Mouse (Mus musculus) hindbrain, postnatal 0 days (tissue): ENCODE results near the gene Dynlrb2. TPM values are rescaled to one million over a fixed set of nuclear protein-coding genes. Genes with fewer than 3 reads are reported as not detected.

Experiments
- ATAC-seq: fragments of 200-750 bp; cut with Nextera tagmentation; 2 replicates; pipeline ENCODE4 v1.8.0; 2017; ENCODE audit warnings: mild to moderate bottlenecking, moderate TSS enrichment, moderate library complexity
- DNase-seq: peaks from one replicate; pipeline ENCODE4 v3.0.0-alpha.2; 2015; ENCODE audit warnings: low spot score
- H3K27ac ChIP-seq: fragments of 300-500 bp; sonication (generic); 2 replicates; pipeline ENCODE4 v1.5.1; 2014; ENCODE audit warnings: mild to moderate bottlenecking
- H3K27me3 ChIP-seq: fragments of 300-500 bp; sonication (generic); 2 replicates; pipeline ENCODE4 v1.6.1; 2014; ENCODE audit warnings: low read length, mixed read lengths; ENCODE audit not compliant: insufficient read depth
- H3K36me3 ChIP-seq: fragments of 300-500 bp; sonication (generic); 2 replicates; pipeline ENCODE4 v1.6.1; 2014; ENCODE audit warnings: low read length, mixed read lengths; ENCODE audit not compliant: insufficient read depth
- H3K4me1 ChIP-seq: fragments of 300-500 bp; sonication (generic); 2 replicates; pipeline ENCODE4 v1.6.1; 2014; ENCODE audit warnings: antibody characterized with exemption, low read length, mixed read lengths; ENCODE audit not compliant: insufficient read depth
- H3K4me2 ChIP-seq: fragments of 300-500 bp; sonication (generic); 2 replicates; pipeline ENCODE4 v1.6.1; 2014; ENCODE audit warnings: low read depth, mild to moderate bottlenecking, low read length, moderate library complexity, mixed read lengths
- H3K4me3 ChIP-seq: fragments of 300-500 bp; sonication (generic); 2 replicates; pipeline ENCODE4 v1.5.1; 2014; ENCODE audit warnings: low read length
- H3K9ac ChIP-seq: fragments of 300-500 bp; sonication (generic); replicated peaks from 2 replicates; pipeline ENCODE4 v1.6.1; 2014; ENCODE audit warnings: mild to moderate bottlenecking, low read length, moderate library complexity, mixed read lengths
- H3K9me3 ChIP-seq: fragments of 300-500 bp; sonication (generic); 2 replicates; pipeline ENCODE4 v1.6.1; 2016; ENCODE audit warnings: low read length, mixed read lengths
- CTCF ChIP-seq: IDR thresholded peaks from 2 replicates; pipeline ENCODE4 v1.5.1; 2016; ENCODE audit warnings: antibody characterized with exemption, control low read depth, low read depth
- WGBS: fragments of 180-500 bp; shearing (Covaris S2); extraction: QIAGEN DNeasy Blood & Tissue Kit; methylation state at CpG from one replicate; pipeline ENCODE4 v1.1.7; 2014; 5-methylcytosine and 5-hydroxymethylcytosine counted together
- polyA plus RNA-seq: library from polyadenylated mRNA; unstranded; fragments of >200 nt; fragmentation: Nextera tagmentation; extraction: Ambion mirVana; gene quantifications from 2 replicates; pipeline ENCODE4 v1.2.1, GENCODE M21; 2015
- total RNA-seq: library from RNA; depleted of rRNA; stranded (reverse); fragments of >200 nt; gene quantifications from 2 replicates; pipeline ENCODE4 v1.2.3, GENCODE M21; 2014

Dynlrb2 gene
- total and polyA plus RNA-seq, 2 experiments from 2014 or later, result 13.7 to 20.2 TPM

DNA sequence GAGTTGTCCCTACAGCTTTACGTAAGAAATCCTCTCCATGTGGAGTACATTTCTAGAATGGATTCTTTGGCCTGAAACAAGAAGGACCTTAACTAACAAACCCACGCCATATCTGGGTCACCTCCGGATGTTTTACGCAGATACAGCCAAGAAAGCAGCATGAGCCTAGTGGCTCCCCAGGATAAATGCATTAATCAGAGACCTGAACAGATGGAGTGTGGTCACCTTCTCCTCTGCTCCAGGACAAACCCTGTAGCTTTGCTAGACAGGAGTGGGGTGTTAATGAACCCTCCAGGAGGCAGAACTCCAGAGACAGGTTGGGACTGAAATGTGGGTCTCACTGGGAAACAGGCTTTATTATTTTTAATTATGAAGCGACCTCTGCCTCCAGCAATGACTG, 14.9 kb downstream of the Dynlrb2 start:
- TF ChIP-seq CTCF, result no peak
- H3K9ac ChIP-seq, result no peak overlapping the region
- H3K27me3 ChIP-seq, result no peaks in the 10 kb centered on the region
- no peak for ATAC-seq
- H3K36me3 ChIP-seq, result no peaks in the 10 kb centered on the region
- 77% methylated on average over 5 of the region's 5 CpGs for WGBS
- H3K27ac ChIP-seq, result no peak overlapping the region
- no peak for DNase-seq
- H3K9me3 ChIP-seq, result peaks cover 10% of the 10 kb centered on the region; the same call in 1 of the 2 replicates
- H3K4me3 ChIP-seq, result no peak overlapping the region
- H3K4me1 ChIP-seq, result no peaks in the 10 kb centered on the region
- H3K4me2 ChIP-seq, result no peak overlapping the region

DNA sequence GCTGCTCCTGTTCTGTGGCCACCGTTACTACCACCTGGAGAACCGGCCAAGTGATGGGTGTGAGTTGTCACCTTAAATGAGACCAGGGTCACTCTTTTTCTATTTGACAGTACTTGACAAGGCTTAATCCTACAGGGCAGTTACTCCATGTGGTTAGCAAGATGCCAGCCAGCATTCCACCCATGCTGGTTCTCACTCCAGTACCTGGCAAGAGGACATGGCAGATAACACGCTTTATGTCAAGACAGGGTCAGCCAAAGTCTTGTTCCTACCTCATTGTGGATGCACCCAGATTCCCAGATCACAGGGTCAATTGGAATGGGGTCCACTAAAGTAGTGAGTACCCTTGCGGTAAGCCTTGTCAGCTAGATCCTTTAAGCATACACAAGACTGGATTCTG, 16.4 kb downstream of the Dynlrb2 start:
- DNase-seq (no peak), ATAC-seq (no peak)
- 82% methylated on average over 4 of the region's 4 CpGs for WGBS
- Histone ChIP-seq H3K4me2 (no peak overlapping the region), H3K9ac (no peak overlapping the region), H3K27ac (no peak overlapping the region), H3K36me3 (no peaks in the 10 kb centered on the region), H3K4me1 (no peaks in the 10 kb centered on the region), H3K9me3 (peaks cover 10% of the 10 kb centered on the region; the same call in 1 of the 2 replicates), H3K27me3 (no peaks in the 10 kb centered on the region), H3K4me3 (no peak overlapping the region)
- no peak for TF ChIP-seq CTCF

DNA sequence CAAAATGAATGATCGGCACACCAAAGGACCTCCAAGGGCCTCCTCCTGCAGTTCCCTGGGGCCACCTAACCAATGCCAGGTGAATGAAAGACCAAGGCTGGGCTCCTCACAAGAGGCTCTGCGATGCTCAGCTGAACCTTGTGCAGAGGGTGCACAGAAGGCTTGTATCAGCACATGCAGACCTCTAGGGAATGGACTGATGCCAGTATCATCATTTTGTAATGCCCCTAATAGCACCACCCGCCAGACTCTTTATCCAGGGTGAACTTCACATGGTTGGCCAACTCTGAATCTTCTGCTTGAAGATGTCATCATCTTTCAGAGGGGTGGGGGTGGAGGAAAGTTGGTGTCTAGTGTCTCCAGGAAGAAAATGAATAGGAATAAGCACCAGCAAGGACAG, 16.9 kb downstream of the Dynlrb2 start:
- 73% methylated on average over 3 of the region's 3 CpGs for WGBS
- H3K4me2 ChIP-seq, result no peak overlapping the region
- no peak for TF ChIP-seq CTCF
- peaks cover 6% of the 10 kb centered on the region; the same call in 1 of the 2 replicates for H3K9me3 ChIP-seq
- no peaks in the 10 kb centered on the region for H3K27me3 ChIP-seq
- no peaks in the 10 kb centered on the region for H3K4me1 ChIP-seq
- ATAC-seq (no peak), DNase-seq (no peak)
- H3K27ac ChIP-seq, result no peak overlapping the region
- no peak overlapping the region for H3K4me3 ChIP-seq
- H3K9ac ChIP-seq, result no peak overlapping the region
- no peaks in the 10 kb centered on the region for H3K36me3 ChIP-seq

DNA sequence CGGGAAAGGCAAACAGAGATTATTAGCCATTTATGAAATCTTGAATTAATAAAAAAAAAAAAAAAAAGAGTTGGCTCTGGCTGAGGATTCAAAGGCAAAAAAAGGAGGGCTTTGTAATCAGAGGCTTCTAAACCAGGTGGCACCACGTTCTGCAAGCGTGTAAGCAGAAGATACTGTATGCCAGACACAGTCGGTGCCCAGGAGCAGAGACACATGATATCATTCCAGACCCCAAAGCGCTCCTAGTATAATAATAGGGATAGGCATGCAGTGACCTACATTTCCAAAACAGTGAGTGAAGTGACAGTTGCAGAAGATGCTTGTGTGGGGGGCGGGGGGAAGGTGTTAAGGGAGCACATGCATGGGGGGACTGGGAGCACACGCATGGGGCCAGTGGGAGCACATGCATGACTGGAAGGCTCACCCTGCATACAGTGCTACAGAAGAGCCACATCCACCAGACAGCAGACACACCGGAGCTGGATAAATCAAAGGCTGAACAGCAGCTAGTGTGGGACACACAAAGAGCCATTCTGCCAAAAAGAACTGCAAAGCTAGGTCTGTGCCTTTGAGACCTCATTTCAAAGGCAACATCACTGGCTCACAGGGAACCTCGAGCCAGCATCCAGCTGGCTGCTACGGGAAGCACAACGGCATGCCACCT, 17.5 kb downstream of the Dynlrb2 start:
- H3K36me3 ChIP-seq, result no peaks in the 10 kb centered on the region
- TF ChIP-seq CTCF, result no peak
- no peak for ATAC-seq

DNA sequence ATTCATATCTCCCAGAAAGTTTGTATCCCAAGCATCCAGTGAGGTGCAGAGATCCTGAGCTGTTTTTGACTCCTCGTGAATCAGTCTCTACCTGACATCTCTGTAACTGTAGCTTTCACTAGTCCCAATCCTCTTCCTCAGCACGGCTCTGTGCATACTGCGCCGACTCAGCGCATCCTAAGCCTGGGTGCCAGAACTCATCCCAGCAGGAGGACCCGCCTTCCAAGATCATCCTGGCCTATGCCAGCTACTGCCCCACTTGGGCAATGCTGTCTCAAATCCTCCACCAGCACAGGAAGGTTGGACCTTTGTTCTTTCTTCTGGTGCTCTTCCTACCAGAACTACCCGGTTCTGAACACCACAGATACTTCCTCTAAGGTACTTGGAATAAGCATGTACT, 20.1 kb downstream of the Dynlrb2 start:
- 89% methylated on average over 7 of the region's 7 CpGs for WGBS
- TF ChIP-seq CTCF, result no peak
- no peak overlapping the region for H3K4me3 ChIP-seq
- no peaks in the 10 kb centered on the region for H3K36me3 ChIP-seq
- ATAC-seq (no peak), DNase-seq (no peak)
- no peaks in the 10 kb centered on the region for H3K9me3 ChIP-seq
- no peaks in the 10 kb centered on the region for H3K27me3 ChIP-seq
- H3K4me1 ChIP-seq, result no peaks in the 10 kb centered on the region
- H3K4me2 ChIP-seq, result no peak overlapping the region
- H3K27ac ChIP-seq, result no peak overlapping the region
- no peak overlapping the region for H3K9ac ChIP-seq

More for the DNA sequence above, 17.5 kb downstream of the Dynlrb2 start:
- H3K4me2 ChIP-seq, result no peak overlapping the region
- H3K4me3 ChIP-seq, result no peak overlapping the region
- WGBS, result 61% methylated on average over 11 of the region's 11 CpGs
- H3K9me3 ChIP-seq, result 0 out of 2 replicates have a peak, but pooled peaks cover 3% of the 10 kb centered on the region
- no peak overlapping the region for H3K9ac ChIP-seq
- H3K4me1 ChIP-seq, result no peaks in the 10 kb centered on the region
- DNase-seq, result no peak
- no peaks in the 10 kb centered on the region for H3K27me3 ChIP-seq
- no peak overlapping the region for H3K27ac ChIP-seq

DNA sequence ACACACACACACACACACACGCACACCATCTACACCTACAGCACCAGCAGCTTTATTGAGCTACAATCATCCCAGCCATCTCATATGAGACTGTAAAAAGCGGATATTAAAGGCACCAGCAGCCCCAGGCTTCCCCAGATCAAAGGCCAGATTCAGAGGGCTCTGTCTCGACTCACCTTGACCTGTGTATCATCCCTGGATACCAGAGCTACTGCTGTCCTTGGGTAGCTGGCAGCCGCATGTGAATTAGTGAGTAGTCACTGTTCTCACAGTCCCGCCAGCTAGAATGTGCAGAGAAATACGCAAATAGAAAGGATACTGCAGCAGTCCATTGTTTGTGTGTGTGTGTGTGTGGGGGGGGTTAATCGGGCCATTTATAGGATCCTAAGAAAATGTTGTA, 24.0 kb downstream of the Dynlrb2 start:
- H3K4me3 ChIP-seq, result no peak overlapping the region
- H3K4me1 ChIP-seq, result no peaks in the 10 kb centered on the region
- no peak overlapping the region for H3K9ac ChIP-seq
- no peak overlapping the region for H3K27ac ChIP-seq
- H3K36me3 ChIP-seq, result no peaks in the 10 kb centered on the region
- ATAC-seq, result no peak
- TF ChIP-seq CTCF, result no peak
- no peak overlapping the region for H3K4me2 ChIP-seq
- no peaks in the 10 kb centered on the region for H3K27me3 ChIP-seq
- H3K9me3 ChIP-seq, result 0 out of 2 replicates have a peak, but pooled peaks cover 2% of the 10 kb centered on the region
- no peak for DNase-seq
- 82% methylated on average over 7 of the region's 7 CpGs for WGBS

DNA sequence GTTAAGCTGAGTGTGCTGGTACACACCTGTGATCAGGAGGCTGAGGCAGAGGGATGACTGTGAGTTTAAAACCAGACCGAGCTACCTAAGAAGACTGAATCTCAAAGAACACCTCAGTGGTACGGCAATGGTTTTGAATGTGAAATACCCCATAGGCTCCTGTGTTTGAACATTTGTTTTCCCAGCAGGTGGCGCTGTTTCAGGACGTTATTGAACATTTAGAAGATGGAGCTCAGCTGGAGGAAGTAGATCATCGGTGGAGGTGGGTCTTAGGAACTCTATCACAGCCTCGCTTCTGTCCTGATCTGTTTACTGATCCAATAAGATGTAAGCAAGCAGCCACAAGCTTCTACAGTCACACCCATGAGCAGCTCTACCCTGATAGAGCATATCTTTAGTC, 28.3 kb downstream of the Dynlrb2 start:
- Histone ChIP-seq H3K4me2 (no peak overlapping the region), H3K27ac (no peak overlapping the region), H3K27me3 (no peaks in the 10 kb centered on the region), H3K9ac (no peak overlapping the region), H3K9me3 (0 out of 2 replicates have a peak, but pooled peaks cover 2% of the 10 kb centered on the region), H3K4me1 (no peaks in the 10 kb centered on the region), H3K4me3 (no peak overlapping the region), H3K36me3 (no peaks in the 10 kb centered on the region)
- no peak for ATAC-seq
- whole genome bisulfite sequencing, result 82% methylated on average over 6 of the region's 6 CpGs
- DNase-seq, result no peak
- 0 out of 2 replicates have a peak, but pooled peaks have one; percentile 6 for TF ChIP-seq CTCF
